Mouse (Mus musculus) liver, embryonic 14.5 days (tissue): ENCODE results near the gene Cela1. TPM values are rescaled to one million over a fixed set of nuclear protein-coding genes. Genes with fewer than 3 reads are reported as not detected.

ENCODE experiments used
- ATAC-seq: fragments of 200-750 bp; cut with Nextera tagmentation; 2 replicates; pipeline ENCODE4 v1.8.0; 2017; ENCODE audit warnings: moderate number of reproducible peaks, mild to moderate bottlenecking, moderate library complexity; ENCODE audit not compliant: insufficient read depth
- DNase-seq, 3 experiments: peaks; one replicate each; pipeline ENCODE4 v3.0.0-alpha.2; 2012 to 2013; ENCODE audit warnings: low read depth in 3 of 3, low spot score in 3 of 3
- H3K27ac ChIP-seq: fragments of 300-500 bp; sonication (generic); 2 replicates; pipeline ENCODE4 v1.5.1; 2014; ENCODE audit warnings: moderate library complexity, mild to moderate bottlenecking, control low read depth, inconsistent platforms
- H3K27me3 ChIP-seq: fragments of 300-500 bp; sonication (generic); 2 replicates; pipeline ENCODE4 v1.6.1; 2014; ENCODE audit warnings: mild to moderate bottlenecking, low read length, moderate library complexity; ENCODE audit not compliant: control insufficient read depth, insufficient read depth
- H3K36me3 ChIP-seq: fragments of 300-500 bp; sonication (generic); replicated peaks from 2 replicates; pipeline ENCODE4 v1.6.1; 2014; ENCODE audit warnings: low read depth; ENCODE audit not compliant: control insufficient read depth, insufficient read depth
- H3K4me1 ChIP-seq, 2 experiments: fragments of 200-500 bp in 1 of 2; fragments of 300-500 bp in 1 of 2; sonication (generic) in 1 of 2; replicated peaks; 2 replicates each; pipeline ENCODE4 v1.6.1; 2012 to 2014; ENCODE audit warnings: antibody characterized with exemption in 1 of 2, inconsistent platforms in 1 of 2, low read length in 1 of 2; ENCODE audit not compliant: control insufficient read depth in 2 of 2, insufficient read depth in 2 of 2
- H3K4me2 ChIP-seq: fragments of 300-500 bp; sonication (generic); 2 replicates; pipeline ENCODE4 v1.6.1; 2014; ENCODE audit warnings: low read depth, mild to moderate bottlenecking, control low read depth, moderate library complexity
- H3K4me3 ChIP-seq, 2 experiments: fragments of 200-500 bp in 1 of 2; fragments of 300-500 bp in 1 of 2; sonication (generic) in 1 of 2; 2 replicates each; pipeline ENCODE4 v1.5.1; 2012 to 2014; ENCODE audit warnings: low read depth in 2 of 2, low read length in 2 of 2, mild to moderate bottlenecking in 2 of 2, control low read depth in 1 of 2, inconsistent platforms in 1 of 2, moderate library complexity in 1 of 2; ENCODE audit not compliant: insufficient read depth in 1 of 2
- H3K9ac ChIP-seq: fragments of 300-500 bp; sonication (generic); replicated peaks from 2 replicates; pipeline ENCODE4 v1.6.1; 2014; ENCODE audit warnings: mild to moderate bottlenecking, control low read depth, moderate library complexity
- H3K9me3 ChIP-seq: fragments of 300-500 bp; sonication (generic); 2 replicates; pipeline ENCODE4 v1.6.1; 2016; ENCODE audit warnings: low read length, mixed read lengths; ENCODE audit not compliant: control insufficient read depth
- CTCF ChIP-seq: IDR thresholded peaks from 2 replicates; pipeline ENCODE4 v1.5.1; 2016; ENCODE audit warnings: antibody characterized with exemption, low read depth, control low read depth
- EP300 ChIP-seq: IDR thresholded peaks from 2 replicates; pipeline ENCODE4 v1.6.1; 2016; ENCODE audit warnings: antibody characterized with exemption, low read depth
- WGBS: fragments of 180-500 bp; shearing (Covaris S2); extraction: QIAGEN DNeasy Blood & Tissue Kit; methylation state at CpG from one replicate; pipeline ENCODE4 v1.1.7; 2014; ENCODE audit not compliant: insufficient replicate concordance; 5-methylcytosine and 5-hydroxymethylcytosine counted together
- polyA plus RNA-seq, 2 experiments: library from polyadenylated mRNA; depleted of rRNA in 1 of 2; stranded (reverse) in 1 of 2; unstranded in 1 of 2; fragments of >200 nt; fragmentation: Nextera tagmentation in 1 of 2; extraction: Ambion mirVana in 1 of 2; gene quantifications; 2 replicates each; pipeline versions ENCODE4 v1.2.1 to v1.2.3; 2012 to 2014

Gene Cela1
- polyA plus RNA-seq, 2 experiments = 8.1 to 13.8 TPM

GRCm38 (mm10) chr15:100718572-100718971 is 30.9 kb upstream of the Cela1 start:
- Histone ChIP-seq H3K36me3 (no peaks in the 10 kb centered on the region), H3K9ac (no peak overlapping the region), H3K4me3 (no peak overlapping the region), H3K27ac (no peak overlapping the region), H3K9me3 (no peaks in the 10 kb centered on the region), H3K4me1 (no peaks in the 10 kb centered on the region), H3K27me3 (no peaks in the 10 kb centered on the region), H3K4me2 (no peak overlapping the region)
- TF ChIP-seq EP300 (no peak), CTCF (peak; percentile 70)
- WGBS = 71% methylated on average over 11 of the region's 11 CpGs
- DNase-seq (no peak), ATAC-seq (no peak)

GRCm38 (mm10) chr15:100717933-100718332 is 30.2 kb upstream of the Cela1 start:
- no peak for DNase-seq
- no peaks in the 10 kb centered on the region for H3K9me3 ChIP-seq
- H3K27me3 ChIP-seq = no peaks in the 10 kb centered on the region
- H3K4me2 ChIP-seq = no peak overlapping the region
- H3K9ac ChIP-seq = no peak overlapping the region
- no peak overlapping the region for H3K4me3 ChIP-seq
- TF ChIP-seq CTCF = no peak
- TF ChIP-seq EP300 = no peak
- no peaks in the 10 kb centered on the region for H3K36me3 ChIP-seq
- no peak overlapping the region for H3K27ac ChIP-seq
- WGBS = 32% methylated on average over 6 of the region's 6 CpGs
- H3K4me1 ChIP-seq = no peaks in the 10 kb centered on the region
- no peak for ATAC-seq

GRCm38 (mm10) chr15:100715399-100715993 is 27.8 kb upstream of the Cela1 start:
- H3K27me3 ChIP-seq = no peaks in the 10 kb centered on the region
- WGBS = 73% methylated on average over 9 of the region's 9 CpGs
- H3K4me1 ChIP-seq = no peaks in the 10 kb centered on the region
- H3K9ac ChIP-seq = no peak overlapping the region
- H3K4me2 ChIP-seq = no peak overlapping the region
- TF ChIP-seq EP300 = no peak
- no peak for TF ChIP-seq CTCF
- H3K4me3 ChIP-seq = no peak overlapping the region
- no peaks in the 10 kb centered on the region for H3K36me3 ChIP-seq
- no peaks in the 10 kb centered on the region for H3K9me3 ChIP-seq
- ATAC-seq = no peak
- no peak overlapping the region for H3K27ac ChIP-seq
- DNase-seq = no peak

- DNase-seq = no peak
- Histone ChIP-seq H3K9me3 (no peaks in the 10 kb centered on the region), H3K27me3 (no peaks in the 10 kb centered on the region), H3K36me3 (no peaks in the 10 kb centered on the region), H3K4me1 (no peaks in the 10 kb centered on the region), H3K4me3 (no peak overlapping the region), H3K27ac (no peak overlapping the region), H3K9ac (no peak overlapping the region), H3K4me2 (no peak overlapping the region)
- WGBS = 74% methylated on average over 8 of the region's 8 CpGs
- ATAC-seq = no peak
- no peak for TF ChIP-seq EP300
Observed at GRCm38 (mm10) chr15:100714470-100714869, 26.7 kb upstream of the Cela1 start.

GRCm38 (mm10) chr15:100710838-100711237 is 23.1 kb upstream of the Cela1 start:
- no peak overlapping the region for H3K9ac ChIP-seq
- no peaks in the 10 kb centered on the region for H3K27me3 ChIP-seq
- no peak overlapping the region for H3K4me3 ChIP-seq
- H3K4me2 ChIP-seq = no peak overlapping the region
- H3K36me3 ChIP-seq = no peaks in the 10 kb centered on the region
- no peak for TF ChIP-seq EP300
- TF ChIP-seq CTCF = no peak
- no peak for ATAC-seq
- H3K9me3 ChIP-seq = no peaks in the 10 kb centered on the region
- H3K27ac ChIP-seq = no peak overlapping the region
- 68% methylated on average over 6 of the region's 6 CpGs for WGBS
- peaks cover 0 to 6% of the 10 kb centered on the region in 2 experiments; a peak in 2 of 4 replicates for H3K4me1 ChIP-seq
- DNase-seq = no peak
